Mouse (Mus musculus) liver, embryonic 14.5 days (tissue): ENCODE measurements around the gene Add1.

Experiments used
- CTCF ChIP-seq: IDR thresholded peaks from 2 replicates; pipeline ENCODE4 v1.5.1; 2016; ENCODE audit warnings: antibody characterized with exemption, low read depth, control low read depth
- EP300 ChIP-seq: IDR thresholded peaks from 2 replicates; pipeline ENCODE4 v1.6.1; 2016; ENCODE audit warnings: antibody characterized with exemption, low read depth

- no peak for TF ChIP-seq CTCF
- no peak for TF ChIP-seq EP300
Measured at GRCm38 (mm10) chr5:34590059-34590458, 16.6 kb downstream of the Add1 start.
